Mouse (Mus musculus) kidney, embryonic 15.5 days (tissue): ENCODE data around the gene Prmt2. TPM values are rescaled to one million over a fixed set of nuclear protein-coding genes. Genes with fewer than 3 reads are reported as not detected.

Source experiments
- ATAC-seq: fragments of 200-750 bp; cut with Nextera tagmentation; replicated peaks from 2 replicates; pipeline ENCODE4 v1.8.0; 2017; ENCODE audit warnings: moderate TSS enrichment; ENCODE audit not compliant: low FRiP score
- H3K27ac ChIP-seq: fragments of 300-500 bp; sonication (generic); 2 replicates; pipeline ENCODE4 v1.5.1; 2015; ENCODE audit warnings: mild to moderate bottlenecking, inconsistent platforms
- H3K27me3 ChIP-seq: fragments of 300-500 bp; sonication (generic); 2 replicates; pipeline ENCODE4 v1.6.1; 2015; ENCODE audit warnings: inconsistent platforms
- H3K36me3 ChIP-seq: fragments of 300-500 bp; sonication (generic); 2 replicates; pipeline ENCODE4 v1.6.1; 2015; ENCODE audit warnings: inconsistent platforms
- H3K4me1 ChIP-seq: fragments of 300-500 bp; sonication (generic); 2 replicates; pipeline ENCODE4 v1.6.1; 2015; ENCODE audit warnings: inconsistent platforms
- H3K4me2 ChIP-seq: fragments of 300-500 bp; sonication (generic); 2 replicates; pipeline ENCODE4 v1.6.1; 2015; ENCODE audit warnings: moderate library complexity, mild to moderate bottlenecking, inconsistent platforms
- H3K4me3 ChIP-seq: fragments of 300-500 bp; sonication (generic); replicated peaks from 2 replicates; pipeline ENCODE4 v1.5.1; 2015; ENCODE audit warnings: mild to moderate bottlenecking, inconsistent platforms
- H3K9ac ChIP-seq: fragments of 300-500 bp; sonication (generic); 2 replicates; pipeline ENCODE4 v1.6.1; 2015; ENCODE audit warnings: mild to moderate bottlenecking, inconsistent platforms
- H3K9me3 ChIP-seq: fragments of 300-500 bp; sonication (generic); replicated peaks from 2 replicates; pipeline ENCODE4 v1.6.1; 2016; ENCODE audit warnings: inconsistent platforms
- WGBS: fragments of 180-500 bp; shearing (Covaris S2); methylation state at CpG from one replicate; pipeline ENCODE4 v1.1.7; 2015; ENCODE audit warnings: mixed read lengths; 5-methylcytosine and 5-hydroxymethylcytosine counted together
- polyA plus RNA-seq: library from polyadenylated mRNA; unstranded; fragments of >200 nt; fragmentation: Nextera tagmentation; extraction: Ambion mirVana; gene quantifications from 2 replicates; pipeline ENCODE4 v1.2.1, GENCODE M21; 2015

The Prmt2 gene
- polyA plus RNA-seq, 1 experiment from 2014 or later, result 58.9 TPM

- H3K36me3 ChIP-seq, result peaks cover 93% of the 10 kb centered on the region
Measured at GRCm38 (mm10) chr10:76212121-76212520, 25.5 kb downstream of the Prmt2 start.

GRCm38 (mm10) chr10:76210806-76211205 lies 26.9 kb downstream of the Prmt2 start:
- no peaks in the 10 kb centered on the region for H3K4me1 ChIP-seq
- no peak for ATAC-seq
- H3K4me3 ChIP-seq, result no peak overlapping the region
- no peak overlapping the region for H3K4me2 ChIP-seq
- H3K9me3 ChIP-seq, result peaks cover 10% of the 10 kb centered on the region
- no peak overlapping the region for H3K9ac ChIP-seq
- WGBS, result 96% methylated on average over 7 of the region's 7 CpGs
- no peak overlapping the region for H3K27ac ChIP-seq
- H3K36me3 ChIP-seq, result peaks cover 88% of the 10 kb centered on the region
- no peaks in the 10 kb centered on the region for H3K27me3 ChIP-seq

More at GRCm38 (mm10) chr10:76212121-76212520, 25.5 kb downstream of the Prmt2 start:
- no peak overlapping the region for H3K9ac ChIP-seq
- WGBS, result 93% methylated on average over 6 of the region's 6 CpGs
- ATAC-seq, result no peak
- no peak overlapping the region for H3K4me2 ChIP-seq
- H3K27ac ChIP-seq, result no peak overlapping the region
- H3K4me1 ChIP-seq, result no peaks in the 10 kb centered on the region
- no peaks in the 10 kb centered on the region for H3K27me3 ChIP-seq
- H3K9me3 ChIP-seq, result peaks cover 10% of the 10 kb centered on the region
- H3K4me3 ChIP-seq, result no peak overlapping the region

- H3K4me2 ChIP-seq, result no peak overlapping the region
- H3K27ac ChIP-seq, result no peak overlapping the region
- no peak for ATAC-seq
- H3K4me3 ChIP-seq, result no peak overlapping the region
- H3K27me3 ChIP-seq, result no peaks in the 10 kb centered on the region
- no peaks in the 10 kb centered on the region for H3K4me1 ChIP-seq
- H3K36me3 ChIP-seq, result peaks cover 72% of the 10 kb centered on the region
- H3K9ac ChIP-seq, result no peak overlapping the region
- 92% methylated on average over 8 of the region's 8 CpGs for WGBS
- peaks cover 1% of the 10 kb centered on the region; the same call in 1 of the 2 replicates for H3K9me3 ChIP-seq
Measured at GRCm38 (mm10) chr10:76209241-76209640, 28.4 kb downstream of the Prmt2 start.

DNA sequence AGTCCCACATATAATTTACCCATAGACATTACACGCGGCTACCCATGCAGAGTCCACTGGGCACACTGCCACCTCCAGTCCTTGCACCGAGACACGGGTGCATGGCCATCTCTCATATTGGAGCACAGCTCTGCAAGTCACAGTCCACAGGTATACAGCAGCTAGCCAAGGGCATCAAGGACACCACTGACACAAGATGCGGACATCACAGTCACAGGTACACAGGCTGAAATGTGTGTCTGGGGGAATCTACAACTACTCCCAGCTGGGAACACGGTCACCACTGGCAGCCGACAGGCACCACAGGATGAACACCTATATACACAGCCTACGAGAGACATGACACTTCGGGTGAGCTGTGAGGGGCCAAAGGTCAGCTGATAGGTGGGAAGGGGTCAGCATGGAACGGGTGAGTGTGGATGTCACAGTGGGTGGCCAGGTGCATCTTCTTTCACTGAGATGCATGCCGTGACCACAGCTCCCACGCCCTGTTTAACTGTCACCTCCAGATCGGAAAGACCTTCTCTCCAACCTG lies 30.3 kb downstream of the Prmt2 start:
- Histone ChIP-seq H3K4me1 (0 out of 2 replicates have a peak, but pooled peaks cover 4% of the 10 kb centered on the region), H3K27ac (no peak overlapping the region), H3K36me3 (peaks cover 53% of the 10 kb centered on the region), H3K9me3 (no peaks in the 10 kb centered on the region), H3K9ac (no peak overlapping the region), H3K4me2 (no peak overlapping the region), H3K4me3 (no peak overlapping the region), H3K27me3 (no peaks in the 10 kb centered on the region)
- WGBS, result 89% methylated on average over 13 of the region's 13 CpGs
- no peak for ATAC-seq

- H3K4me3 ChIP-seq, result peak overlapping the region; percentile 42
- peak overlapping the region; percentile 58 for H3K4me2 ChIP-seq
- H3K27ac ChIP-seq, result no peak overlapping the region
- no peaks in the 10 kb centered on the region for H3K9me3 ChIP-seq
- H3K4me1 ChIP-seq, result 0 out of 2 replicates have a peak, but pooled peaks cover 4% of the 10 kb centered on the region
- peak overlapping the region; percentile 29; the same call in 1 of the 2 replicates for H3K9ac ChIP-seq
- ATAC-seq, result no peak
- 9% methylated on average over 17 of the region's 18 CpGs for WGBS
- H3K36me3 ChIP-seq, result peaks cover 24% of the 10 kb centered on the region
- H3K27me3 ChIP-seq, result no peaks in the 10 kb centered on the region
Measured at GRCm38 (mm10) chr10:76203798-76204283, 33.8 kb downstream of the Prmt2 start.

DNA sequence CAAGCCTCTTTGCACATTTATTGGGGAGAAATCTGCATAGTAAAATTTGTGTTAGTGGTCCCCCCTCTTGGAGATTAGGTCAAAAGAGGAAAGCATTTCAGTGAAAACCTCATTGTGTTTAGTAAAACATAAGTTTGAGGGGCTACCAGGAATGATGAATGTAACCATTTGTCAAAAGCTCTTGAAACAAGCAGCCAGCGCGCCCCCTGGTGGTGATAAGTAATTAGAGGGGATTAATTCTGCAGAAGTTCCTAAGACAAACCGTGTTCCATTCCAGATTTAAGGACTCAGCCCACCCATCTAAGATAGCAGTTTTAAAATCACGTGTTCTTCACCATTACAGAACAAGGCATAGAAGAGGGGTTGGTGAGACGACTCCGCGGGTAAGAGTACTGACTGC lies 35.7 kb downstream of the Prmt2 start:
- Histone ChIP-seq H3K4me3 (no peak overlapping the region), H3K27me3 (no peaks in the 10 kb centered on the region), H3K4me1 (0 out of 2 replicates have a peak, but pooled peaks cover 4% of the 10 kb centered on the region), H3K4me2 (no peak overlapping the region), H3K9ac (no peak overlapping the region), H3K27ac (no peak overlapping the region), H3K36me3 (peaks cover 6% of the 10 kb centered on the region), H3K9me3 (no peaks in the 10 kb centered on the region)
- WGBS, result 14% methylated on average over 7 of the region's 7 CpGs
- ATAC-seq, result no peak

- H3K27me3 ChIP-seq, result no peaks in the 10 kb centered on the region
- peaks cover under 1% of the 10 kb centered on the region; the same call in 1 of the 2 replicates for H3K36me3 ChIP-seq
- no peak for ATAC-seq
- 0 out of 2 replicates have a peak, but pooled peaks cover 4% of the 10 kb centered on the region for H3K4me1 ChIP-seq
- no peak overlapping the region for H3K4me3 ChIP-seq
- no peak overlapping the region for H3K9ac ChIP-seq
- WGBS, result 90% methylated on average over 3 of the region's 3 CpGs
- H3K9me3 ChIP-seq, result no peaks in the 10 kb centered on the region
- H3K27ac ChIP-seq, result no peak overlapping the region
- H3K4me2 ChIP-seq, result no peak overlapping the region
Measured at GRCm38 (mm10) chr10:76201416-76201815, 36.2 kb downstream of the Prmt2 start.

DNA sequence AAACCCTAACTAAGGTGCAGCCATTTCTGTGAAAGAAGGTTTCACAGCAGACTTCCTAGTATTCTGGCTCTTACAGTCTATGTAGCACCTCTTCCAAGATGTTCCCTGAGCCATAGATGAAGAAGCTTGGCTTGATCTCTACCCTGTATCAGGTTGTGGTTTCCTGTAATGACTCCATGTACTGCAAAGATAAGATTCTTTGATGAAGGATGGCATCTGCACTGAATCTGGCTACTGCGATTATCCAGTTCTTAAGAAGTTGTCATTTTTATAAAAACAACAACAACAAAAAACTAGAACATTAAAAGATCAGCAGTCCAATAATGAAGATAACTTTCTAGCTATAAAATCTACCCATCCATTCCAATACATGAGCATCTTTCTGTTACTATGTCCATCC lies 49.7 kb downstream of the Prmt2 start:
- Histone ChIP-seq H3K4me1 (no peaks in the 10 kb centered on the region), H3K9me3 (no peaks in the 10 kb centered on the region), H3K27me3 (no peaks in the 10 kb centered on the region), H3K36me3 (no peaks in the 10 kb centered on the region), H3K4me3 (no peak overlapping the region), H3K27ac (no peak overlapping the region), H3K4me2 (no peak overlapping the region), H3K9ac (no peak overlapping the region)
- WGBS, result 97% methylated on average over 1 of the region's 1 CpGs
- no peak for ATAC-seq

DNA sequence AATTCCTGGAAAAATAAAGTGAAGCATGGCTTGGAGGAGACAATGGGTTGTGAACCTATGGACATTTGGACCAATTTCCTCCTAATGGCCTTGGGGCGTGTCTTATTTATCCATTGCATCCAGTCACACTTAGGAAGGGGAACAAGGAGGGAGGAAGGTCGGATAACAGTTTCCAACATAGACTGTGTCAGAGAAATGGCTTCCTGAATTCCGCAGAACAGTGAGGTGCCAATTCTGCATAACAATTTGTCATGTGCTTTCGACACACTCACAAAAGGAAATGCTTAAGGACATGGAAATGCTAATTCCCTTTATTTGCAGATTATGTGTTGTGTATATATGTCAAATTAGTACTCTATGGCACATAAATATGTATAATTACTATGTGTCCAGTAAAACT lies 52.4 kb downstream of the Prmt2 start:
- Histone ChIP-seq H3K4me1 (no peaks in the 10 kb centered on the region), H3K36me3 (no peaks in the 10 kb centered on the region), H3K27me3 (no peaks in the 10 kb centered on the region), H3K9me3 (no peaks in the 10 kb centered on the region), H3K9ac (no peak overlapping the region), H3K4me3 (no peak overlapping the region), H3K27ac (no peak overlapping the region), H3K4me2 (no peak overlapping the region)
- no peak for ATAC-seq
- WGBS, result 74% methylated on average over 4 of the region's 4 CpGs

DNA sequence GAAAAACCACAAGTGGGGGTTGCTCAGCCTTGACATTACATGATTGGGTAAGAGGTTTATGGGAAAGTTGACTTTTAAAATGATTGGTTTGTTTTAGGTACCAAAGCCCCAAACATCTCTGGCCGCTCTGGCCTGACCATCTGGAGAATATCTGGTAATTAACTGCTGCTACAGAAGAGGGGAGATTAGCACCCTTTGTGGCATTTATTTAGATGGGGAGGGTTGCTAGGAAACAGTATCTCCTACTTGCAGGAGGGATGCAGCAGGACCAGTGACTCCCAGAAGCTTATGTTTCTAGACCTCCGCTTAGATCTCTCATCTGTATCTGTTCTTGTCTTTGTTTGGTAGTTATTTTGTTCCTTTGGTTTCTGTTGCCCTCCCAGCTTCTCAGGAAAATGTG lies 62.8 kb downstream of the Prmt2 start:
- no peaks in the 10 kb centered on the region for H3K36me3 ChIP-seq
- no peaks in the 10 kb centered on the region for H3K27me3 ChIP-seq
- no peak overlapping the region for H3K9ac ChIP-seq
- H3K4me1 ChIP-seq, result no peaks in the 10 kb centered on the region
- ATAC-seq, result no peak
- H3K4me3 ChIP-seq, result no peak overlapping the region
- no peaks in the 10 kb centered on the region for H3K9me3 ChIP-seq
- H3K4me2 ChIP-seq, result no peak overlapping the region
- H3K27ac ChIP-seq, result no peak overlapping the region
- 51% methylated on average over 2 of the region's 2 CpGs for WGBS

DNA sequence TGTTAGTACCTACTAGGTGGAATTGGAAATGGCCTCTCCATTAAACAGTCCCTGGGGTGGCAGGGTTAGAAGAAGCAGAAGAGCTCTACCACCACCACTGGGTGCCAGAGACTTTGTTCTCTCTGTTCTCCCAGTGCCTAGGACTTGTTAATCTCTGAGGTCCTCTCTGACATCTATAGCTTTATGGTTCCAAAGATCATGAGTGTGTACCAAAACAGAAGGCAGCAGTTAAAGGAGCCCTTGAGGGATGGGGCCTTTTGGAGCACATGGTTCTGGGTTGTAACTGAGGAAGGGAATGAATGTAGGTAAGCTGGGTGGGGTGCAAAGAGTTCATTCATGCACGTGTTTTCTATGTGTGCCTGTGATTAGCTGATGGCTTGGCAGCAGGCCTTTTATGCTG lies 79.7 kb downstream of the Prmt2 start:
- Histone ChIP-seq H3K27ac (no peak overlapping the region), H3K9me3 (no peaks in the 10 kb centered on the region), H3K36me3 (no peaks in the 10 kb centered on the region), H3K4me1 (no peaks in the 10 kb centered on the region), H3K4me3 (no peak overlapping the region), H3K4me2 (no peak overlapping the region), H3K9ac (no peak overlapping the region), H3K27me3 (no peaks in the 10 kb centered on the region)
- WGBS, result 60% methylated on average over 1 of the region's 1 CpGs
- no peak for ATAC-seq

GRCm38 (mm10) chr10:76157528-76157927 lies 80.1 kb downstream of the Prmt2 start:
- no peak overlapping the region for H3K4me3 ChIP-seq
- no peak for ATAC-seq
- H3K4me1 ChIP-seq, result no peaks in the 10 kb centered on the region
- 79% methylated on average over 5 of the region's 5 CpGs for WGBS
- no peak overlapping the region for H3K9ac ChIP-seq
- no peaks in the 10 kb centered on the region for H3K36me3 ChIP-seq
- no peak overlapping the region for H3K4me2 ChIP-seq
- no peaks in the 10 kb centered on the region for H3K9me3 ChIP-seq
- no peaks in the 10 kb centered on the region for H3K27me3 ChIP-seq
- no peak overlapping the region for H3K27ac ChIP-seq
